Mouse (Mus musculus) E14TG2a.4 (cell line): ENCODE measurements at regions not wholly inside any gene's neighbourhood (a gene's known extent, or its start where the extent isn't known, plus 50 kb on each side); places are given as distances from the start of the nearest gene placed in this dataset.

ENCODE experiments used
- H3K27me3 ChIP-seq: 2 replicates; pipeline ENCODE4 v1.6.1; 2014; ENCODE audit warnings: low read length, control low read depth; ENCODE audit not compliant: insufficient read depth
- H3K36me3 ChIP-seq: 2 replicates; pipeline ENCODE4 v1.6.1; 2014; ENCODE audit warnings: low read length, control low read depth; ENCODE audit not compliant: insufficient read depth
- H3K4me1 ChIP-seq: replicated peaks from 2 replicates; pipeline ENCODE4 v1.6.1; 2014; ENCODE audit warnings: low read depth, low read length, control low read depth
- H3K4me3 ChIP-seq: replicated peaks from 2 replicates; pipeline ENCODE4 v1.5.1; 2014; ENCODE audit warnings: mild to moderate bottlenecking, low read length
- H3K9me3 ChIP-seq: 2 replicates; pipeline ENCODE4 v1.6.1; 2014; ENCODE audit warnings: low read length, control low read depth
- CTCF ChIP-seq: conservative IDR thresholded peaks from 2 replicates; pipeline ENCODE4 v1.5.1; 2014; ENCODE audit warnings: low read length
- NANOG ChIP-seq: IDR thresholded peaks from 2 replicates; pipeline ENCODE4 v1.6.1; 2014; ENCODE audit warnings: borderline replicate concordance, low read length, mixed read lengths
- POU5F1 ChIP-seq: IDR thresholded peaks from 2 replicates; pipeline ENCODE4 v1.6.1; 2014; ENCODE audit warnings: low read length, borderline replicate concordance

DNA sequence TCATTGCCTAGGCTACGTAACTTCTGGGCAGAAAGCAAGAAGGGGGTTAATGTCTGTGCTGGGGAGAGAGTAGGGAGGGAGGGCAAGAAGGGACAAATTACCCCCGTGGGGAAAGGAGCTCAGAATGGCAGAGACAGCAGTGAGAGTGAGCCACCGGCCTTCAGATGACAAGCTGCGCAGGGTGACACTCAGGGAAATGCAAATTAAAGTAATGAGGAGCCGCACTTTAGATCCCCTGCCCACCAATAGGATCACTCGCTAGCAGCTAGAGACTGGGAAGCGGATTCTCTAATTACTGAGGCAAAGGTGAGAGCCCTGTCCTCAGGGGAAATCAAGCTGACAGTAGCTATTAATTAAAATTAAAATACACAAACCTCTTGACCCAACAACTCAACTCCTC is 202.5 kb downstream of the Arhgef10l start:
- Histone ChIP-seq H3K27me3 (peaks cover 3% of the 10 kb centered on the region; the same call in 1 of the 2 replicates), H3K9me3 (0 out of 2 replicates have a peak, but pooled peaks cover 4% of the 10 kb centered on the region), H3K4me1 (no peaks in the 10 kb centered on the region), H3K4me3 (no peak overlapping the region), H3K36me3 (no peaks in the 10 kb centered on the region)
- no peak for TF ChIP-seq NANOG
- no peak for TF ChIP-seq CTCF
- TF ChIP-seq POU5F1: no peak

- Histone ChIP-seq H3K36me3 (no peaks in the 10 kb centered on the region), H3K4me3 (peak overlapping the region; percentile 48), H3K27me3 (peaks cover 3% of the 10 kb centered on the region; the same call in 1 of the 2 replicates), H3K9me3 (0 out of 2 replicates have a peak, but pooled peaks cover 4% of the 10 kb centered on the region), H3K4me1 (no peaks in the 10 kb centered on the region)
- no peak for TF ChIP-seq POU5F1
- no peak for TF ChIP-seq CTCF
- no peak for TF ChIP-seq NANOG
These were observed 204.5 kb downstream of the Arhgef10l start for GRCm38 (mm10) chr4:140461317-140461716.

DNA sequence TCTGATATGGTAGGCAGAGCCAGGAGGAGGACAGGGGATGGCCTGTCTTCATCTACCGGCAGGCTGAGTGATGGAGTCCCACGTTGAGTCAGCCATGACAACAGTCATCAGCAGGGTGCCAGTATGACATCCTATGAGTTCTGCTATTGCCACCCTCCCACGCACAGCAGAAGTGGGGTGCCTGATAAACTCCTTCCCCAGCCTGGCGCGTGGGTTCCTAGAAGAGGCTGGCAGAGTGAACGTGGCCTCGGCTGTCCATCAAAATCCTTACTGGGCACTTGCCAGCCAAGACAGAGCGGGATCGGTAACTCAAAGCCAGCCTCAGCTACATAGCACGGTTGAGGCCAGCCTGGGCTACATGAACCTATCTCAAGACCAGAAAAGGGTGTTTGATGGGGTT is 202.5 kb upstream of the Igsf21 start:
- Histone ChIP-seq H3K4me1 (peaks cover 3% of the 10 kb centered on the region; the same call in 1 of the 2 replicates), H3K4me3 (no peak overlapping the region), H3K27me3 (0 out of 2 replicates have a peak, but pooled peaks cover 3% of the 10 kb centered on the region), H3K9me3 (no peaks in the 10 kb centered on the region), H3K36me3 (no peaks in the 10 kb centered on the region)
- TF ChIP-seq CTCF (no peak), NANOG (no peak), POU5F1 (no peak)

DNA sequence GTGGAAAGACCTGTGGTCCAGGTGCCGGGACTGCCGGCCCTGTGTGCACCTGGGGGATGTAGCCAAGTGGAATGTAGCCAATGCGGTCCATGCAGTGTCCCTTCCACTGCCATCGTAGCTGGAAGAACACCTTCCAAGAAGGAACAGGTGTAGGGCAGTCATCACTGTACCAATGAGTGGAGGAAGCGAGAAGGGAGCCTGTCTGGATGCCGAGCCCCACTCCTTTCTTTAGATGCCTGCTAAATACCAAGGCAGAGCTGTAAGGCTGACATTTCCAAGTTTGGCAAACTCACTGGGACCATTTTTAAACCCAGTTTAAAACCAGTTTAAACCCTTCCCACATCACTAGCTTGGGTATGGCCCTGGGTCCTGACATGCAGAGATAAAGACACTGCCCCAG is 199.9 kb upstream of the Igsf21 start:
- no peak for TF ChIP-seq CTCF
- no peak for TF ChIP-seq NANOG
- TF ChIP-seq POU5F1: no peak
- no peaks in the 10 kb centered on the region for H3K4me1 ChIP-seq
- H3K9me3 ChIP-seq: no peaks in the 10 kb centered on the region
- H3K27me3 ChIP-seq: 0 out of 2 replicates have a peak, but pooled peaks cover 3% of the 10 kb centered on the region
- no peaks in the 10 kb centered on the region for H3K36me3 ChIP-seq
- H3K4me3 ChIP-seq: no peak overlapping the region

- TF ChIP-seq CTCF (no peak), NANOG (no peak), POU5F1 (no peak)
- Histone ChIP-seq H3K4me1 (no peaks in the 10 kb centered on the region), H3K4me3 (no peak overlapping the region), H3K36me3 (no peaks in the 10 kb centered on the region), H3K9me3 (no peaks in the 10 kb centered on the region), H3K27me3 (0 out of 2 replicates have a peak, but pooled peaks cover 3% of the 10 kb centered on the region)
These were observed 199.3 kb upstream of the Igsf21 start for GRCm38 (mm10) chr4:140445931-140446330.

DNA sequence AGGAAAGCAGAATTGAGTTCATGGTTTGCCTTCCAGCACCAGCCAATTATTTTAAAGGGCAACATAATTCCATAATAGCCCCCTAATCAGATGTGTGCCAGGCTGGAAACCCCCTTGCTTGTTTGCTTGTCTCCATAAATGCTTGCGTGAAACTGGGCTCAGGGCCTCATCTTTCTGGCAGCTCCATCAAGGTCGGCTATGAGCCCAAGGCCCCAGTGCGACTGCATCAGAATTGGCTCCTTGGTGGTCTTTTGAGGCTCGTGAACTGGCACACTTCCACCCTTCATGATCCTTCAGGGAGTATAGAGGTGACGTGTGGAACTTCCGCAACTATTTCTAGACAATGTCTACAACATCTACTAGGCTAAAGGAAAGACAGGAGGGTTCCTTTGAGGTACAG is 196.6 kb upstream of the Igsf21 start:
- Histone ChIP-seq H3K4me1 (no peaks in the 10 kb centered on the region), H3K36me3 (no peaks in the 10 kb centered on the region), H3K9me3 (no peaks in the 10 kb centered on the region), H3K4me3 (no peak overlapping the region), H3K27me3 (peaks cover 8% of the 10 kb centered on the region; the same call in 1 of the 2 replicates)
- TF ChIP-seq POU5F1 (no peak), NANOG (no peak), CTCF (no peak)

DNA sequence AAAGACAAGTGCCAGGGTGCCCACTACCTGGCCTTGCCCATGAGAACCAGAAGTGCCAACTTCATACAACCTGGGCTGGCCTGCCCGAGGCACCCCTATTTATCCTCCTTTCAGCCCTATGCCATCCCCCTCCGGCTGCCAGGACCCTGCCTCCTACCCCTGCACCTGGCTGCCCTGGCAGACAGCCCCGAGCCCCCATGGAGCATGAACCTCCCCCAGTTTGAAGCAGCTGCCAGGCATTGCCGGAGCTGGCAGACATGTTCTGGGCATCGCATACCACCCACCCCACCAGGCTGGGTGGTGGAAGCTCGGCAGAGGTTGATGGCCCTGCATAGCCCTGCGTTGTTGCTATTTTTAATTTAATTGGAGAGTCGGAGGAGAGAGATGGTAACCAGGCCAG is 195.2 kb upstream of the Igsf21 start:
- no peak overlapping the region for H3K4me3 ChIP-seq
- H3K36me3 ChIP-seq: no peaks in the 10 kb centered on the region
- H3K9me3 ChIP-seq: no peaks in the 10 kb centered on the region
- no peaks in the 10 kb centered on the region for H3K4me1 ChIP-seq
- TF ChIP-seq CTCF: no peak
- no peak for TF ChIP-seq NANOG
- no peak for TF ChIP-seq POU5F1
- H3K27me3 ChIP-seq: peaks cover 8% of the 10 kb centered on the region; the same call in 1 of the 2 replicates

DNA sequence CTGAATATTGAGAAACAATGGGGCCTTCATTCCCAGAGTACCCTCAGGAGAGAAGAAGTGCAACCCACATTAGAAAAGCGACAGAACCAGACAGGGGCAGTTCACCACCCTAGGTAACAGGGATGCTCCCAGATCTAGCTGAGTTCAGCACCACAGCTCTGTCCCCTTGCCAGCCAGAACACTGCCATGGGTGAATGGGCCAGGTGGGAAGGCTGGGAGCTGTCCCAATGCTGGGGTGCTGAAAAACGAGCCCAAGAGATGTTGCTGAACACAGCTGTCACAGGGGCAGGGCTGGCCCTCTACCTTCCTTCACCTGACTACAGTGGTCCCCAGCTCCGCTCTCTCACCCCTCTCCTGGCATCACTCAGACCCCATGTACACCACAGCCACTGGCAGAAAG is 193.3 kb upstream of the Igsf21 start:
- H3K9me3 ChIP-seq: no peaks in the 10 kb centered on the region
- H3K36me3 ChIP-seq: no peaks in the 10 kb centered on the region
- 0 out of 2 replicates have a peak, but pooled peaks cover 3% of the 10 kb centered on the region for H3K4me1 ChIP-seq
- H3K27me3 ChIP-seq: peaks cover 4% of the 10 kb centered on the region; the same call in 1 of the 2 replicates
- H3K4me3 ChIP-seq: no peak overlapping the region
- TF ChIP-seq POU5F1 (no peak), NANOG (no peak), CTCF (no peak)

GRCm38 (mm10) chr4:140436030-140436429 is 189.4 kb upstream of the Igsf21 start:
- Histone ChIP-seq H3K36me3 (no peaks in the 10 kb centered on the region), H3K4me1 (0 out of 2 replicates have a peak, but pooled peaks cover 3% of the 10 kb centered on the region), H3K9me3 (no peaks in the 10 kb centered on the region), H3K4me3 (no peak overlapping the region), H3K27me3 (peaks cover 18% of the 10 kb centered on the region)
- TF ChIP-seq CTCF: no peak
- no peak for TF ChIP-seq POU5F1
- TF ChIP-seq NANOG: no peak
